Mouse (Mus musculus): Measurements from ENCODE around the gene Clta. TPM values are rescaled to one million over a fixed set of nuclear protein-coding genes. Genes with fewer than 3 reads are reported as not detected.
"Not testable (repeated sequence)": the region's sequence is repeated elsewhere in the genome, so short reads cannot be mapped to it uniquely, and the experiment has no call there.

Clta gene
- polyA plus RNA-seq, 1 experiment from 2014 or later = 236 TPM

DNA sequence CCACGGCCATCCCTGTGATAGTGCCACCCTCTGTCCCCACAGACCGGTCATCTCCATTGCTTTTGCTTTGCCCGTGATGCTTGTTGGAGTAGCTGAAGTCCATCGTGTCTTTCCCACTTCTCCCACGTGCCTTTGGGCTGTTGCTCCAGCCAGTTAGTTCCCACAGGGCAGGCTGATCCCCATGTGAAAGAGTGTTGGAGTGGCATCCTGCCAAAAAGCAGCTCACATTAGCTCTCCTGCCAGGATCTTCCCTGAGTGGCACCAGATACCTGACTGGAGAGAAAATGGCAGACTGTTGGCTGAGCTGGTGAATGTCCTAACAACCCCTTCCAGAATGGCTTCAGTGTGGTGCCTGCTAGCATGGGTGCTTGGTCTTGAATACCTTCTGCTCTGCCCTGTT, 27.3 kb downstream of the Clta start:
- no peak overlapping the region for H3K9ac ChIP-seq
- H3K4me1 ChIP-seq = no peaks in the 10 kb centered on the region
- H3K4me3 ChIP-seq = no peak overlapping the region
- no peaks in the 10 kb centered on the region for H3K27me3 ChIP-seq
- WGBS = 85% methylated on average over 5 of the region's 5 CpGs
- peaks cover 79% of the 10 kb centered on the region for H3K36me3 ChIP-seq
- H3K4me2 ChIP-seq = no peak overlapping the region
- H3K9me3 ChIP-seq = no peaks in the 10 kb centered on the region
- H3K27ac ChIP-seq = no peak overlapping the region
- no peak for ATAC-seq (ENCODE audit: insufficient number of reproducible peaks, low FRiP score, low TSS enrichment, low read depth)

GRCm38 (mm10) chr4:44036455-44036854, 32.2 kb downstream of the Clta start:
- H3K4me2 ChIP-seq = no peak overlapping the region
- H3K27ac ChIP-seq = no peak overlapping the region
- H3K4me3 ChIP-seq = no peak overlapping the region
- WGBS = 51% methylated on average over 5 of the region's 5 CpGs
- no peak for ATAC-seq (ENCODE audit: insufficient number of reproducible peaks, low FRiP score, low TSS enrichment, low read depth)
- no peaks in the 10 kb centered on the region for H3K9me3 ChIP-seq
- H3K4me1 ChIP-seq = no peaks in the 10 kb centered on the region
- H3K36me3 ChIP-seq = peaks cover 74% of the 10 kb centered on the region
- no peak overlapping the region for H3K9ac ChIP-seq
- no peaks in the 10 kb centered on the region for H3K27me3 ChIP-seq

- H3K36me3 ChIP-seq = peaks cover 72% of the 10 kb centered on the region
- no peak overlapping the region for H3K4me2 ChIP-seq
- H3K9ac ChIP-seq = no peak overlapping the region
- no peak overlapping the region for H3K27ac ChIP-seq
- H3K27me3 ChIP-seq = no peaks in the 10 kb centered on the region
- ATAC-seq (ENCODE audit: insufficient number of reproducible peaks, low FRiP score, low TSS enrichment, low read depth) = no peak
- no peak overlapping the region for H3K4me3 ChIP-seq
- H3K4me1 ChIP-seq = no peaks in the 10 kb centered on the region
- H3K9me3 ChIP-seq = no peaks in the 10 kb centered on the region
- WGBS = 91% methylated on average over 4 of the region's 4 CpGs
These were observed 36.5 kb downstream of the Clta start for GRCm38 (mm10) chr4:44040802-44041201.

DNA sequence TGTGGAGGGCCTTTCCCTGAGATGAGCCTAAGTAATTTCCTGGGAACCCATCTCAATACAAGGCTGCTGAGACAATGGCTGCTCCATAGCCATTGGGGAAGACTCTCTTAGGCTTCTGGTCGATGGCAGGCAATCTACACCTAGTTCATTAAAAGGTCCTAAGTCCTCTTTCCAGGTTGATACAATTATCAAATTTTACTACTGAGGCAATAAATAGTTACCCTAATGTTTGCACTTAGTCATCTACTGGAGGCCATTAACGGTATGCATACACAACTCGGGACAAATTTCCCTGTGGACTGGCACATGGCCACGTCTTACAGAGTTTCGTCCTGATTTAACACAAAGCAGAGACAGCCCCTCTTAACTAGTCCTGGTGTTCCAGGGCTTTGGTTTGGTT, 38.2 kb downstream of the Clta start:
- peaks cover 71% of the 10 kb centered on the region for H3K36me3 ChIP-seq
- H3K27me3 ChIP-seq = no peaks in the 10 kb centered on the region
- ATAC-seq (ENCODE audit: insufficient number of reproducible peaks, low FRiP score, low TSS enrichment, low read depth) = no peak
- no peak overlapping the region for H3K9ac ChIP-seq
- 61% methylated on average over 5 of the region's 5 CpGs for WGBS
- H3K9me3 ChIP-seq = no peaks in the 10 kb centered on the region
- H3K4me2 ChIP-seq = no peak overlapping the region
- H3K4me3 ChIP-seq = no peak overlapping the region
- H3K27ac ChIP-seq = no peak overlapping the region
- no peaks in the 10 kb centered on the region for H3K4me1 ChIP-seq

DNA sequence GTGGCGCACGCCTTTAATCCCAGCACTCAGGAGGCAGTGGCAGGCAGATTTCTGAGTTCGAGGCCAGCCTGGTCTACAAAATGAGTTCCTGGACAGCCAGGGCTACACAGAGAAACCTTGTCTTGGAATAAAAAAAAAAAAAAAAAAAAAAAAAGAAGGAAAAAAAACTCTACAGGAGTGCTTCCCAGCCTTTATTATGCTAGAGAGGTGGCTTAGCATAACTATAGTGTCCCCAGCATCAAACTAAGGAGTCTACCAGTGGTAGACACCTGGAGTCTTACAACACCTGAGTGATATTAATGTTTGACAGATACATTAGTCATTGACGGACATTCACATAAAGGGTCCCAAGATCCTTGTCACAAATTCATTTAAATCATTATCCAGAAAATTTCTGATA, 38.9 kb downstream of the Clta start:
- not testable (repeated sequence) for H3K9me3 ChIP-seq; H3K27ac ChIP-seq; H3K27me3 ChIP-seq; H3K4me2 ChIP-seq; ATAC-seq (ENCODE audit: insufficient number of reproducible peaks, low FRiP score, low TSS enrichment, low read depth); H3K4me1 ChIP-seq; H3K9ac ChIP-seq; H3K4me3 ChIP-seq
- 88% methylated on average over 4 of the region's 4 CpGs for WGBS
- peaks cover 73% of the 10 kb centered on the region for H3K36me3 ChIP-seq

DNA sequence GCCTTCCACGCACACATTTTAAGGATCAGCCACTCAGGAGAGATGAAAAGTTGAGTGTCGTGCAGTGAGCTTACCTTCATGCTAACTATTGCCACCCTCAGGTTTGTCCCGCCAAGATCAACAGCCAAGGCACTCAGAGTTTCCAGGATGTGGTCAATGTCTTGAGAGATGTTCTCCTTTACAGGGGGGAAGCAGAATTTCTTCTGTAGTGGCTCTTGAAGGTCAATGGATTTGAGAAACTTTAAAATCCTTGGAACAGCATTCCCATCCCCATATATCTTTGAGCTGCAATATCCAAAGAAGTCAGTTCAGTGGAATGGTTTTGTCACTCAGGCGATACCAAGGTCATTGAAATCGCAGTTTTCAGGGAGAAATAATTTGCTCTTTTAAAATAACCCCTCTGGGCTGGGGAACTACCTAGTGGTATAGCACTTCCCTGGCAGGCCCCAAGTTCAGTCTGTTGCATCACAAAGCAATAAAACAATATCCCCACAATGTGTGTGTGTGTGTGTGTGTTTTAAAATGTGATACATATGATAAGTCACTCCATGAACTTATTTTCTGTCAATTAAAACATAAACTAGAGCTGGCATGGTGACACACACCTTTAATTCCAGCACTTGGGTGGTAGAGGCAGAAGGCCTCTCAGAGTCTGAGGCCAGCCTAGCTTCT, 40.6 kb downstream of the Clta start:
- Histone ChIP-seq H3K4me3 (no peak overlapping the region), H3K4me2 (no peak overlapping the region), H3K27me3 (no peaks in the 10 kb centered on the region), H3K27ac (no peak overlapping the region), H3K36me3 (peaks cover 68% of the 10 kb centered on the region), H3K9me3 (no peaks in the 10 kb centered on the region), H3K4me1 (no peaks in the 10 kb centered on the region), H3K9ac (no peak overlapping the region)
- ATAC-seq (ENCODE audit: insufficient number of reproducible peaks, low FRiP score, low TSS enrichment, low read depth) = no peak
- 94% methylated on average over 5 of the region's 5 CpGs for WGBS

GRCm38 (mm10) chr4:44046066-44046465, 41.8 kb downstream of the Clta start:
- Histone ChIP-seq H3K27me3 (no peaks in the 10 kb centered on the region), H3K4me2 (no peak overlapping the region), H3K27ac (no peak overlapping the region), H3K9ac (no peak overlapping the region), H3K36me3 (peaks cover 63% of the 10 kb centered on the region), H3K9me3 (no peaks in the 10 kb centered on the region), H3K4me3 (no peak overlapping the region), H3K4me1 (no peaks in the 10 kb centered on the region)
- WGBS = 77% methylated on average over 5 of the region's 5 CpGs
- no peak for ATAC-seq (ENCODE audit: insufficient number of reproducible peaks, low FRiP score, low TSS enrichment, low read depth)

- no peak for ATAC-seq (ENCODE audit: insufficient number of reproducible peaks, low FRiP score, low TSS enrichment, low read depth)
- peaks cover 53% of the 10 kb centered on the region for H3K36me3 ChIP-seq
- no peaks in the 10 kb centered on the region for H3K27me3 ChIP-seq
- whole genome bisulfite sequencing = 84% methylated on average over 5 of the region's 5 CpGs
- no peak overlapping the region for H3K27ac ChIP-seq
- no peak overlapping the region for H3K4me3 ChIP-seq
- no peak overlapping the region for H3K9ac ChIP-seq
- H3K4me1 ChIP-seq = no peaks in the 10 kb centered on the region
- no peak overlapping the region for H3K4me2 ChIP-seq
- no peaks in the 10 kb centered on the region for H3K9me3 ChIP-seq
These were observed 45.6 kb downstream of the Clta start for GRCm38 (mm10) chr4:44049812-44050211.

DNA sequence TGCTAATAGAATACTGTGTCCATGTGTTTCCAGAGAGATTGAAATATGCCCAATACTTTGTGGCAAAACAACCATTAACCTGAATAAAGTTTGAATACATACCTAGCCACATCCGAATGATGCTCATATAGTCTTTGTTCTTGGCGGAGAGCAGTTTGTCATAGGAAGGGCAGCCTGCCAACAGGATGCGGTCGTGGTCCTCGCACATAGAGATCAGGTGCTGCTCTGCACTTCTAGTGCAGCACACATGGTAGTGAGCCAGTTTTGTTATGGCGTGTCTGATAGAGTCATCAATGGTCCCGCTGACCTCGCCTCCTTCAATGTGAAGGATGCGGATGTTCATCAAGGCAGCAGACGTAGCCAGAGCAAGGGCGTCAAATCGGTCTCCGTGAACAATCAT, 55.4 kb downstream of the Clta start:
- H3K9me3 ChIP-seq = no peaks in the 10 kb centered on the region
- H3K27me3 ChIP-seq = no peaks in the 10 kb centered on the region
- H3K4me3 ChIP-seq = no peak overlapping the region
- H3K9ac ChIP-seq = no peak overlapping the region
- H3K27ac ChIP-seq = no peak overlapping the region
- no peaks in the 10 kb centered on the region for H3K4me1 ChIP-seq
- no peak overlapping the region for H3K4me2 ChIP-seq
- no peak for ATAC-seq (ENCODE audit: insufficient number of reproducible peaks, low FRiP score, low TSS enrichment, low read depth)
- peaks cover 26% of the 10 kb centered on the region for H3K36me3 ChIP-seq
- 92% methylated on average over 13 of the region's 13 CpGs for WGBS

DNA sequence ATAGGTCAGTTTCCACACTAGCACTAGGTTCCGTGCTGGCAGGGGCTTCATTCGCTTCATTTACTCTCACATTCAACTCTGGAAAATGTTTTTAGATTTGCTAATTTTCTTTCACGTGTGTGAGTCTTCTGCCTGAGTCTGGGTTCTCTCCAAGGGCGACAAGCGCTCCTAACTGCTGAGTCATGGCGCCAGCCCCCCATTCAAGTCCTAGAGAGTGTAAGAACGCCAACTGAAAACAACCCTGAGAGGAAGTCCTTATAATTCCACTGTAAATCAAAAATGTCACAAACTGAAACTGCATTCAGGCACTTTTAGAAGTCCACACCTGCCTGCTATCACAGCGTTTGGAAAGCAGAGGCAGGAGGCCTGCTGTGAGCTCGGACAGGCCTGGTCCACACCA, 57.8 kb downstream of the Clta start:
- H3K27ac ChIP-seq = no peak overlapping the region
- WGBS = 61% methylated on average over 9 of the region's 9 CpGs
- 0 out of 2 replicates have a peak, but pooled peaks cover 5% of the 10 kb centered on the region for H3K4me1 ChIP-seq
- no peak for ATAC-seq (ENCODE audit: insufficient number of reproducible peaks, low FRiP score, low TSS enrichment, low read depth)
- H3K4me3 ChIP-seq = no peak overlapping the region
- no peaks in the 10 kb centered on the region for H3K27me3 ChIP-seq
- no peak overlapping the region for H3K4me2 ChIP-seq
- H3K9ac ChIP-seq = no peak overlapping the region
- H3K36me3 ChIP-seq = peaks cover 21% of the 10 kb centered on the region
- no peaks in the 10 kb centered on the region for H3K9me3 ChIP-seq

DNA sequence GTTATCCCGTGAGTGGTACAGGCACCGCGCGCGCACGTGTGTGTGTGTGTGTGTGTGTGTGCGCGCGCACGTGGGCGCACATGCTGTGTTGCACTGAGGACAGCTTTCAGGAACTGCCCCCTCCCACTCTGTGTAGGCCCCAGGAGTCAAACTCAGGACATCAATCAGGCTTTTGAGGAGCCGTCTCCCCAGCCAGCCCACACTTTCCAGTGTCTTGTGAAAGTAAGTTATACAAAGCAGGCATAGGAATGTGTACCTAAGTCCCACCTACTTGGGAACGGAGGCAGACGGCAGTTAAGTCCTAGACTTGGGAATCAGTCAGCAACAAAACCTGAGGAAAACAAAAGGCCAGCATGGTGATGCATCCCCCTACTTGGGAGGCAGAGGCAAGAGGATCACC, 58.6 kb downstream of the Clta start:
- Histone ChIP-seq H3K4me3 (no peak overlapping the region), H3K4me2 (no peak overlapping the region), H3K9ac (no peak overlapping the region), H3K9me3 (no peaks in the 10 kb centered on the region), H3K27me3 (no peaks in the 10 kb centered on the region), H3K36me3 (peaks cover 21% of the 10 kb centered on the region), H3K4me1 (0 out of 2 replicates have a peak, but pooled peaks cover 5% of the 10 kb centered on the region), H3K27ac (no peak overlapping the region)
- ATAC-seq (ENCODE audit: insufficient number of reproducible peaks, low FRiP score, low TSS enrichment, low read depth) = no peak
- 85% methylated on average over 14 of the region's 14 CpGs for WGBS

DNA sequence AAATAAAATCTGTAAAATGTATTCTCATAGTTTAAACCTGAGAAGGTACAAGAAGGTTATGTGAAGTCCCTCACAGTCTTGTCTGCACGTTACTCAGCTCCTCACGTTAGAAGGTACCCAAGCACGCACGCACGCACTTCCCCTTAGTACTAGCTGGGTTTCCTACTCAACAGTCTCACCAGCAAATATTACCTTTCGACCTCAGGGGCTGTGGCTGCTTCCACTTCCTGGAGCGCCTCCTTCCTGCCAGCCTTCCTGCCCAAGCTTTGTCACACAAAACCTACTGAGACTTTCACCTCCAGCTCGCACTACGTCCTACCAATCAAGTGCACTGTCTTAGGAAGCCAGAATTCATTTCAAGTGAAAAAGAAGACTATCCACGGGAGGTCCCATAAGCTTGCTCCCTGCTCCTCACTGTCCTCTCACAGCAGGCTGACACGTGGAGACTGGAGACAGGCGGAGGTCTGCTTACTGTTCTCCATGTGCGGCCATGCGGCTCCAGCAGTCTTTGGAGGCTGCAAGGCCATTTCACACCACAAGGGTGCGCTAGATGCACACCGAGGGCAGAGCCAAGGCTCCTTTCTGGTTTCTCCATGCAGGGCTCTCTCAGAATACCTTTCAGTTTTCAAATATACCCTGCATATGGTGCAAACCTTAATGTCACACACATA, 61.2 kb downstream of the Clta start:
- 0 out of 2 replicates have a peak, but pooled peaks cover 5% of the 10 kb centered on the region for H3K4me1 ChIP-seq
- no peaks in the 10 kb centered on the region for H3K9me3 ChIP-seq
- peaks cover 8% of the 10 kb centered on the region for H3K36me3 ChIP-seq
- no peak overlapping the region for H3K4me3 ChIP-seq
- H3K27me3 ChIP-seq = no peaks in the 10 kb centered on the region
- H3K27ac ChIP-seq = no peak overlapping the region
- no peak overlapping the region for H3K9ac ChIP-seq
- WGBS = 33% methylated on average over 16 of the region's 16 CpGs
- H3K4me2 ChIP-seq = no peak overlapping the region
- ATAC-seq (ENCODE audit: insufficient number of reproducible peaks, low FRiP score, low TSS enrichment, low read depth) = no peak
